Comparison of ENCODE assay signal across 11 mouse cellular contexts in genomic region chr14:31413475-31414086, GRCm38 (mm10). TPM values are rescaled to one million over a fixed set of nuclear protein-coding genes. Genes with fewer than 3 reads are reported as not detected.
A peak's percentile ranks its signal among the peaks of the same experiment; 100 is the strongest.
DNase-seq lines count a peak whose midpoint lies in the region; ATAC-seq and TF ChIP-seq lines count a peak whose summit lies in the region.
"Had no signal": no experiment of that assay in that cellular context is flagged by ENCODE, and none has a peak within 500 bp of the region (broad histone marks: within the 10 kb centered on the region; RNA-seq: fewer than 3 reads in every experiment).

No protein-coding gene starts in this region.

- DNase-seq in heart, adult 2 months: peak in 1 of 2 experiments; percentile 26
- peak; percentile 56 for DNase-seq in lung, postnatal 36 days
- no peak for DNase-seq in lung, postnatal 25 days (ENCODE audit: low spot score)
- peak; percentile 33 to 57 for DNase-seq in monocyte, adult 2 months (ENCODE audit: low read depth in 1 of 2, low spot score in 2 of 2)
- DNase-seq in right cerebral cortex, adult 2 months (ENCODE audit: low spot score in 2 of 2): no peak
- DNase-seq: right cerebral cortex, postnatal 4 days had no signal

- no peak for TF ChIP-seq CTCF in heart, adult 2 months (IDR thresholded peaks at IDR 0.05)

- peaks cover 19% of the 10 kb centered on the region for H3K36me3 ChIP-seq in heart, adult 2 months (ENCODE audit: control insufficient read depth, insufficient read depth, low read length)
- peaks cover 6% of the 10 kb centered on the region; the same call in 1 of the 2 replicates for H3K36me3 ChIP-seq in heart, embryonic 12.5 days
- H3K36me3 ChIP-seq in intestine, embryonic 15.5 days: no peaks in the 10 kb centered on the region

- no peak overlapping the region for H3K9ac ChIP-seq in heart, adult 2 months (ENCODE audit: low read depth, low read length)
- no peak overlapping the region for H3K9ac ChIP-seq in heart, embryonic 12.5 days
- H3K9ac ChIP-seq in intestine, embryonic 15.5 days: no peak overlapping the region
- H3K9ac ChIP-seq: limb, embryonic 13.5 days had no signal

- H3K4me3 ChIP-seq in heart, adult 2 months: no peak overlapping the region
- H3K4me3 ChIP-seq in heart, embryonic 12.5 days: no peak overlapping the region
- H3K4me3 ChIP-seq in brown adipose tissue, adult 24 weeks (ENCODE audit: insufficient read depth, low read depth, low read length): no peak overlapping the region
- H3K4me3 ChIP-seq in intestine, embryonic 15.5 days (replicated peaks): no peak overlapping the region
- H3K4me3 ChIP-seq: limb, embryonic 13.5 days had no signal

- H3K4me2 ChIP-seq in heart, embryonic 12.5 days: no peak overlapping the region
- no peak overlapping the region for H3K4me2 ChIP-seq in intestine, embryonic 15.5 days (replicated peaks)
- H3K4me2 ChIP-seq: heart, embryonic 11.5 days; limb, embryonic 13.5 days had no signal

- 41% methylated on average over 6 of the region's 6 CpGs for WGBS in heart, adult 2 months
- 54% methylated on average over 6 of the region's 6 CpGs for WGBS in heart, embryonic 12.5 days
- WGBS in intestine, embryonic 15.5 days: 67% methylated on average over 6 of the region's 6 CpGs

- H3K27ac ChIP-seq in heart, adult 2 months: peak overlapping the region; percentile 80
- H3K27ac ChIP-seq in heart, embryonic 12.5 days (ENCODE audit: poor library complexity, severe bottlenecking): no peak overlapping the region
- peak overlapping the region; percentile 82 for H3K27ac ChIP-seq in brown adipose tissue, adult 24 weeks (replicated peaks; ENCODE audit: low read depth, low read length)
- H3K27ac ChIP-seq in intestine, embryonic 15.5 days: no peak overlapping the region
- H3K27ac ChIP-seq: limb, embryonic 13.5 days had no signal

- H3K4me1 ChIP-seq in heart, adult 2 months (ENCODE audit: control insufficient read depth, insufficient read depth, low read length): peaks cover 53% of the 10 kb centered on the region
- H3K4me1 ChIP-seq in heart, embryonic 12.5 days (replicated peaks): peaks cover 91% of the 10 kb centered on the region
- peaks cover 82% of the 10 kb centered on the region for H3K4me1 ChIP-seq in brown adipose tissue, adult 24 weeks (ENCODE audit: control insufficient read depth, insufficient read depth, insufficient read length, low read length)
- H3K4me1 ChIP-seq in intestine, embryonic 15.5 days (replicated peaks): peaks cover 13% of the 10 kb centered on the region; the same call in 1 of the 2 replicates

- no peak for ATAC-seq in heart, embryonic 12.5 days (ENCODE audit: insufficient number of reproducible peaks, low FRiP score)
- ATAC-seq in intestine, embryonic 15.5 days: no peak

- H3K9me3 ChIP-seq in heart, embryonic 12.5 days (replicated peaks): no peaks in the 10 kb centered on the region
- H3K9me3 ChIP-seq in intestine, embryonic 15.5 days: no peaks in the 10 kb centered on the region
- H3K9me3 ChIP-seq: limb, embryonic 13.5 days had no signal

- TF ChIP-seq EP300 in heart, adult 2 months (IDR thresholded peaks at IDR 0.05; ENCODE audit: insufficient read depth, low read depth, low read length): 0 out of 2 replicates have a peak, but pooled peaks have one; percentile 23

- intact Hi-C loops in heart, adult 2 months (cut with DNase I): loop anchor here (2.0 kb wide), 2 partner anchors 15 to 27 kb away; no protein-coding TSS in a partner anchor

- TF ChIP-seq POLR2A in heart, adult 2 months (IDR thresholded peaks at IDR 0.05; ENCODE audit: insufficient read depth, low read depth, low read length): no peak

- H3K27me3 ChIP-seq in heart, adult 2 months (ENCODE audit: control insufficient read depth, insufficient read depth, low read length): no peaks in the 10 kb centered on the region
- H3K27me3 ChIP-seq in heart, embryonic 12.5 days (replicated peaks): no peaks in the 10 kb centered on the region
- no peaks in the 10 kb centered on the region for H3K27me3 ChIP-seq in intestine, embryonic 15.5 days (replicated peaks)
- H3K27me3 ChIP-seq: limb, embryonic 13.5 days had no signal

- peaks cover 1% of the 10 kb centered on the region for H3K79me2 ChIP-seq in heart, adult 2 months (replicated peaks; ENCODE audit: control insufficient read depth, insufficient read depth, low read length)

RNA-seq across cellular contexts. Expression of gene Sh3bp5, which starts 22.3 kb away (rescaled TPM):
- 10 to 100 TPM; 51.0 to 58.3 TPM for total RNA-seq in heart, adult 2 months (2021)
- 27.0 and 37.1 TPM in 2 replicates for polyA plus RNA-seq in heart, adult 2 months (2012; rRNA removed)
- polyA plus RNA-seq in heart, embryonic 12.5 days (2016; fragmentation: Nextera tagmentation; extraction: Ambion mirVana): 29.9 and 30.2 TPM in 2 replicates
- 65.9 and 67.5 TPM in 2 replicates for polyA plus RNA-seq in brown adipose tissue, adult 24 weeks (2012; ENCODE audit: insufficient read depth, insufficient read length, missing spikeins)
- polyA plus RNA-seq in intestine, embryonic 15.5 days (2015; fragmentation: Nextera tagmentation; extraction: Ambion mirVana): 18.1 and 20.6 TPM in 2 replicates

Comparison
In these comparisons a context has a peak if more than half of its experiments do, and no peak if none do; other contexts are left out.
1. DNase-seq: peak in lung, postnatal 36 days (single experiment) and monocyte, adult 2 months (2 of 2); none in lung, postnatal 25 days (single experiment) and right cerebral cortex, adult 2 months (0 of 2).
2. H3K27ac ChIP-seq: peak in heart, adult 2 months (single experiment) and brown adipose tissue, adult 24 weeks (single experiment); none in heart, embryonic 12.5 days (single experiment) and intestine, embryonic 15.5 days (single experiment).